ENCODE assay signal across 19 mouse cellular contexts in genomic region chr17:84226681-84227080, GRCm38 (mm10). TPM values are rescaled to one million over a fixed set of nuclear protein-coding genes. Genes with fewer than 3 reads are reported as not detected.
DNase-seq lines count a peak whose midpoint lies in the region; ATAC-seq and TF ChIP-seq lines count a peak whose summit lies in the region.
"Had no signal": no experiment of that assay in that cellular context is flagged by ENCODE, and none has a peak within 500 bp of the region (broad histone marks: within the 10 kb centered on the region; RNA-seq: fewer than 3 reads in every experiment).

No protein-coding gene starts in this region.

- peak overlapping the region; percentile 31; the same call in 1 of the 2 replicates for H3K27ac ChIP-seq in heart, embryonic 15.5 days
- H3K27ac ChIP-seq in left cerebral cortex, adult 2 months, result no peak overlapping the region
- H3K27ac ChIP-seq: embryonic facial prominence, embryonic 15.5 days; hindbrain, embryonic 12.5 days; macrophage; midbrain, embryonic 13.5 days; neural tube, embryonic 13.5 days had no signal

- intact Hi-C loops in heart, postnatal 36 days (cut with DNase I), result no loop called here
- intact Hi-C loops in left cerebral cortex, adult 2 months (cut with DNase I), result no loop called here

- no peak for DNase-seq in heart, postnatal 36 days
- peak; percentile 38 for DNase-seq in lung, postnatal 36 days
- DNase-seq in lung, adult 18-20 months, result no peak
- no peak for DNase-seq in thymus, postnatal 10 days (ENCODE audit: low spot score in 2 of 2)
- DNase-seq in left cerebral cortex, adult 2 months (ENCODE audit: extremely low spot score in 1 of 2, low spot score in 2 of 2), result no peak
- DNase-seq: cerebellum, postnatal 14 days; kidney, postnatal 10 days; layer of hippocampus, postnatal 36 days; lung, adult 2 months; right cerebral cortex, adult 18-20 months; thymus, postnatal 14 days had no signal

- no peak overlapping the region for H3K4me2 ChIP-seq in heart, embryonic 15.5 days
- H3K4me2 ChIP-seq: embryonic facial prominence, embryonic 15.5 days; hindbrain, embryonic 12.5 days; midbrain, embryonic 13.5 days; neural tube, embryonic 13.5 days had no signal

- TF ChIP-seq CTCF in left cerebral cortex, adult 2 months (IDR thresholded peaks at IDR 0.05), result no peak

- H3K4me1 ChIP-seq in heart, embryonic 15.5 days (replicated peaks), result peaks cover 12% of the 10 kb centered on the region
- H3K4me1 ChIP-seq: hindbrain, embryonic 12.5 days; midbrain, embryonic 13.5 days; neural tube, embryonic 13.5 days had no signal

- peaks cover 8% of the 10 kb centered on the region for H3K36me3 ChIP-seq in heart, embryonic 15.5 days

- no peak for ATAC-seq in heart, embryonic 15.5 days (replicated peaks; ENCODE audit: insufficient number of reproducible peaks, insufficient read depth, low FRiP score, low read depth)
- peak; percentile 4 for ATAC-seq in inflammation-experienced regulatory T-cells, adult 6 months
- ATAC-seq: midbrain, embryonic 13.5 days had no signal

- no peak overlapping the region for H3K4me3 ChIP-seq in heart, embryonic 15.5 days
- no peak overlapping the region for H3K4me3 ChIP-seq in left cerebral cortex, adult 2 months
- H3K4me3 ChIP-seq: embryonic facial prominence, embryonic 15.5 days; hindbrain, embryonic 12.5 days; midbrain, embryonic 13.5 days; neural tube, embryonic 13.5 days had no signal

- WGBS in heart, embryonic 15.5 days, result 61% methylated on average over 6 of the region's 6 CpGs

- H3K27me3 ChIP-seq in heart, embryonic 15.5 days, result no peaks in the 10 kb centered on the region
- H3K27me3 ChIP-seq: embryonic facial prominence, embryonic 15.5 days; hindbrain, embryonic 12.5 days; midbrain, embryonic 13.5 days; neural tube, embryonic 13.5 days had no signal

- no peak overlapping the region for H3K9ac ChIP-seq in heart, embryonic 15.5 days
- H3K9ac ChIP-seq: embryonic facial prominence, embryonic 15.5 days; hindbrain, embryonic 12.5 days; midbrain, embryonic 13.5 days; neural tube, embryonic 13.5 days had no signal

- no peaks in the 10 kb centered on the region for H3K9me3 ChIP-seq in heart, embryonic 15.5 days (replicated peaks)
- H3K9me3 ChIP-seq: embryonic facial prominence, embryonic 15.5 days; G1E; hindbrain, embryonic 12.5 days; midbrain, embryonic 13.5 days; neural tube, embryonic 13.5 days had no signal

RNA-seq across cellular contexts. Expression of gene Zfp36l2, which starts 38.9 kb away (rescaled TPM):
- 6.6 and 8.7 TPM in 2 replicates for polyA plus RNA-seq in heart, embryonic 15.5 days (2015; fragmentation: Nextera tagmentation; extraction: Ambion mirVana)
- total RNA-seq in heart, postnatal 36 days (2021), result 10 to 100 TPM; 26.4 to 31.6 TPM
- 10 to 100 TPM; 30.4 to 54.7 (median 42.3) TPM for polyA plus RNA-seq in inflammation-experienced regulatory T-cells, adult 6 months (2017; shearing (Covaris generic))
- total RNA-seq in left cerebral cortex, adult 2 months (2021), result 10 to 100 TPM; 22.5 to 24.3 TPM
